27 mouse cellular contexts compared by ENCODE assay signal in genomic region chr11:51370273-51370672, GRCm38 (mm10).
DNase-seq lines count a peak whose midpoint lies in the region; ATAC-seq lines count a peak whose summit lies in the region.
"Had no signal": no experiment of that assay in that cellular context is flagged by ENCODE, and none has a peak within 500 bp of the region (broad histone marks: within the 10 kb centered on the region; RNA-seq: fewer than 3 reads in every experiment).

No protein-coding gene starts in this region.

- no peak overlapping the region for H3K4me2 ChIP-seq in heart, embryonic 15.5 days
- no peak overlapping the region for H3K4me2 ChIP-seq in hindbrain, embryonic 15.5 days
- H3K4me2 ChIP-seq: embryonic facial prominence, embryonic 13.5 days; forebrain, embryonic 12.5 days; forebrain, embryonic 15.5 days; hindbrain, embryonic 13.5 days; kidney, embryonic 15.5 days had no signal

- no peaks in the 10 kb centered on the region for H3K36me3 ChIP-seq in heart, embryonic 10.5 days
- H3K36me3 ChIP-seq in heart, embryonic 15.5 days = no peaks in the 10 kb centered on the region
- no peaks in the 10 kb centered on the region for H3K36me3 ChIP-seq in hindbrain, embryonic 15.5 days
- no peaks in the 10 kb centered on the region for H3K36me3 ChIP-seq in hindbrain, embryonic 10.5 days
- H3K36me3 ChIP-seq: embryonic facial prominence, embryonic 10.5 days; embryonic facial prominence, embryonic 13.5 days; forebrain, embryonic 12.5 days; forebrain, embryonic 15.5 days; hindbrain, embryonic 13.5 days; kidney, embryonic 15.5 days had no signal

- H3K4me1 ChIP-seq in heart, embryonic 10.5 days = peaks cover 26% of the 10 kb centered on the region
- peaks cover 15% of the 10 kb centered on the region for H3K4me1 ChIP-seq in heart, embryonic 15.5 days (replicated peaks)
- peaks cover 11% of the 10 kb centered on the region for H3K4me1 ChIP-seq in hindbrain, embryonic 15.5 days (replicated peaks)
- H3K4me1 ChIP-seq in hindbrain, embryonic 10.5 days (replicated peaks) = peaks cover 10% of the 10 kb centered on the region
- H3K4me1 ChIP-seq: forebrain, embryonic 12.5 days; forebrain, embryonic 15.5 days had no signal

- H3K9me3 ChIP-seq in heart, embryonic 10.5 days = peaks cover under 1% of the 10 kb centered on the region; the same call in 1 of the 2 replicates
- H3K9me3 ChIP-seq in heart, embryonic 15.5 days (replicated peaks) = no peaks in the 10 kb centered on the region
- H3K9me3 ChIP-seq in hindbrain, embryonic 15.5 days = no peaks in the 10 kb centered on the region
- H3K9me3 ChIP-seq in hindbrain, embryonic 10.5 days = no peaks in the 10 kb centered on the region
- H3K9me3 ChIP-seq: embryonic facial prominence, embryonic 13.5 days; forebrain, embryonic 12.5 days; forebrain, embryonic 15.5 days; hindbrain, embryonic 13.5 days; kidney, embryonic 15.5 days had no signal

- intact Hi-C loops in heart, postnatal 25 days (cut with DNase I) = no loop called here

- WGBS in heart, embryonic 10.5 days = 39% methylated on average over 4 of the region's 4 CpGs
- WGBS in heart, embryonic 15.5 days = 26% methylated on average over 4 of the region's 4 CpGs
- 76% methylated on average over 4 of the region's 4 CpGs for WGBS in hindbrain, embryonic 15.5 days
- 81% methylated on average over 4 of the region's 4 CpGs for WGBS in hindbrain, embryonic 10.5 days

- peak; percentile 43; the same call in 1 of the 2 replicates for ATAC-seq in heart, embryonic 15.5 days (replicated peaks; ENCODE audit: insufficient number of reproducible peaks, insufficient read depth, low FRiP score, low read depth)
- ATAC-seq in hindbrain, embryonic 15.5 days (ENCODE audit: low FRiP score, low read depth) = 0 out of 2 replicates have a peak, but pooled peaks have one; percentile 30
- ATAC-seq: CD4-positive, CD25-positive, alpha-beta regulatory T cell, adult 4 months; forebrain, embryonic 15.5 days; hindbrain, postnatal 0 days; inflammation-experienced regulatory T-cells, adult 6 months; intestine, embryonic 16.5 days had no signal

- no peak for DNase-seq in heart, embryonic 10.5 days (ENCODE audit: low spot score)
- no peak for DNase-seq in heart, postnatal 25 days (ENCODE audit: low spot score)
- no peak for DNase-seq in heart, adult 18-20 months
- no peak for DNase-seq in hindbrain, embryonic 10.5 days (ENCODE audit: low spot score)
- DNase-seq in 416B (ENCODE audit: low read depth) = peak; percentile 21
- DNase-seq: adrenal gland, adult 8-10 months; adrenal gland, postnatal 25 days; cerebellum, adult 11-12 months; cerebellum, adult 8-10 months; cerebellum, postnatal 10 days; cerebellum, postnatal 36 days; embryo, embryonic 11 days; gastrocnemius, postnatal 25 days; kidney, adult 18-20 months had no signal

- H3K4me3 ChIP-seq in heart, embryonic 10.5 days = no peak overlapping the region
- no peak overlapping the region for H3K4me3 ChIP-seq in heart, embryonic 15.5 days
- H3K4me3 ChIP-seq in hindbrain, embryonic 15.5 days = no peak overlapping the region
- H3K4me3 ChIP-seq in hindbrain, embryonic 10.5 days = no peak overlapping the region
- H3K4me3 ChIP-seq: embryonic facial prominence, embryonic 10.5 days; embryonic facial prominence, embryonic 13.5 days; erythroblast, embryonic 14.5 days; forebrain, embryonic 12.5 days; forebrain, embryonic 15.5 days; hindbrain, embryonic 13.5 days; kidney, embryonic 15.5 days had no signal

- H3K27ac ChIP-seq in heart, embryonic 10.5 days = peak overlapping the region; percentile 42
- H3K27ac ChIP-seq in heart, embryonic 15.5 days = no peak overlapping the region
- H3K27ac ChIP-seq in hindbrain, embryonic 15.5 days (replicated peaks) = no peak overlapping the region
- H3K27ac ChIP-seq in hindbrain, embryonic 10.5 days = no peak overlapping the region
- H3K27ac ChIP-seq: embryonic facial prominence, embryonic 10.5 days; embryonic facial prominence, embryonic 13.5 days; forebrain, embryonic 12.5 days; forebrain, embryonic 15.5 days; hindbrain, embryonic 13.5 days; hindbrain, postnatal 0 days; kidney, embryonic 15.5 days had no signal

- 0 out of 2 replicates have a peak, but pooled peaks cover 4% of the 10 kb centered on the region for H3K27me3 ChIP-seq in heart, embryonic 10.5 days (ENCODE audit: insufficient read depth, poor library complexity, severe bottlenecking)
- H3K27me3 ChIP-seq in heart, embryonic 15.5 days = no peaks in the 10 kb centered on the region
- no peaks in the 10 kb centered on the region for H3K27me3 ChIP-seq in hindbrain, embryonic 15.5 days
- no peaks in the 10 kb centered on the region for H3K27me3 ChIP-seq in hindbrain, embryonic 10.5 days (ENCODE audit: insufficient read depth, poor library complexity, severe bottlenecking)
- H3K27me3 ChIP-seq: forebrain, embryonic 12.5 days; forebrain, embryonic 15.5 days; kidney, embryonic 15.5 days had no signal

- no peak overlapping the region for H3K9ac ChIP-seq in heart, embryonic 15.5 days
- H3K9ac ChIP-seq in hindbrain, embryonic 15.5 days = no peak overlapping the region
- H3K9ac ChIP-seq: embryonic facial prominence, embryonic 13.5 days; forebrain, embryonic 12.5 days; forebrain, embryonic 15.5 days; hindbrain, embryonic 13.5 days; kidney, embryonic 15.5 days had no signal
